In the genomic region with DNA sequence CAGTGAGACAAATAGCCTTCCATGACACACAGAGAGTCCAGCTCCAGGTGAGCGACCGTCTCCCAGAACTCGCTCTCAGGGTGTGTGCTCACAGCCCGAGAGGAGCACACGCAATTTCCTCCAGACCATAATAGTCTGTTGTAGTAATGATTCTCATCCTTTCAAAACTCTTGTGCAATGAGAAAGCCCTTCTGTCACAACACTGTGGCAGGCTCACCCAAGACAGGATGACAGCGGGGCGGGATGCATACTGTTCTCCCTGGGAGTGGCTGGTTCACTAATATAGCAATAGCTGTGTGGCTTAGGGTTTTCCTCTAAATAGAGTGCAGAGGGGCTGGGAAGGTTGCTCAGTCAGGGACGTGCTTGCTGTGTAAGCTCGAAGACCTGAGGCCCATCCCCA, we compare ENCODE assay signal across 27 mouse cellular contexts.
DNase-seq lines count a peak whose midpoint lies in the region; ATAC-seq lines count a peak whose summit lies in the region.
"Had no signal": no experiment of that assay in that cellular context is flagged by ENCODE, and none has a peak within 500 bp of the region (broad histone marks: within the 10 kb centered on the region; RNA-seq: fewer than 3 reads in every experiment).

No protein-coding gene starts in this region.

- no peaks in the 10 kb centered on the region for H3K4me1 ChIP-seq in liver, embryonic 16.5 days (ENCODE audit: control insufficient read depth, low read depth, low read length)
- no peaks in the 10 kb centered on the region for H3K4me1 ChIP-seq in liver, embryonic 12.5 days
- H3K4me1 ChIP-seq in neural tube, embryonic 13.5 days (replicated peaks): peaks cover 18% of the 10 kb centered on the region
- peaks cover 14% of the 10 kb centered on the region for H3K4me1 ChIP-seq in midbrain, embryonic 13.5 days (replicated peaks)

- WGBS in liver, embryonic 16.5 days (ENCODE audit: insufficient replicate concordance): 76% methylated on average over 9 of the region's 9 CpGs
- WGBS in liver, embryonic 12.5 days (ENCODE audit: insufficient replicate concordance): 75% methylated on average over 9 of the region's 9 CpGs
- WGBS in neural tube, embryonic 13.5 days: 94% methylated on average over 9 of the region's 9 CpGs
- WGBS in midbrain, embryonic 13.5 days: 95% methylated on average over 9 of the region's 9 CpGs

- H3K9me3 ChIP-seq in liver, embryonic 16.5 days (replicated peaks; ENCODE audit: control insufficient read depth, low read length): no peaks in the 10 kb centered on the region
- H3K9me3 ChIP-seq in liver, embryonic 12.5 days (replicated peaks): no peaks in the 10 kb centered on the region
- H3K9me3 ChIP-seq in neural tube, embryonic 13.5 days: no peaks in the 10 kb centered on the region
- no peaks in the 10 kb centered on the region for H3K9me3 ChIP-seq in midbrain, embryonic 13.5 days
- H3K9me3 ChIP-seq: embryonic facial prominence, embryonic 15.5 days; heart, embryonic 12.5 days; hindbrain, embryonic 12.5 days; limb, embryonic 15.5 days; neural tube, embryonic 12.5 days had no signal

- no peak for DNase-seq in neural tube, embryonic 10.5 days (ENCODE audit: extremely low spot score, low spot score)
- DNase-seq: adrenal gland, postnatal 10 days; cerebellum, adult 8-10 months; cerebellum, postnatal 36 days; gastrocnemius, postnatal 14 days; heart, adult 18-20 months; heart, postnatal 10 days; kidney, adult 11 months; layer of hippocampus, adult 9-11 months; left cerebral cortex, postnatal 4 days; right cerebral cortex, adult 18-20 months; right cerebral cortex, postnatal 4 days; thymus, adult 18-20 months; thymus, postnatal 4 days had no signal

- peak; percentile 32; the same call in 1 of the 2 replicates for ATAC-seq in liver, embryonic 16.5 days (ENCODE audit: low read depth)
- no peak for ATAC-seq in liver, embryonic 12.5 days
- no peak for ATAC-seq in neural tube, embryonic 13.5 days (ENCODE audit: low read depth)
- ATAC-seq in granulocyte monocyte progenitor cell, adult 5-6 weeks (replicated peaks; ENCODE audit: poor library complexity, severe bottlenecking): peak; percentile 97
- ATAC-seq in neutrophil, adult 5-6 weeks (ENCODE audit: extremely low read depth, insufficient number of reproducible peaks, low FRiP score, poor library complexity, severe bottlenecking): peak; percentile 80
- no peak for ATAC-seq in midbrain, embryonic 13.5 days
- ATAC-seq: forebrain, embryonic 16.5 days had no signal

- H3K9ac ChIP-seq in liver, embryonic 16.5 days (ENCODE audit: low read depth, low read length): no peak overlapping the region
- H3K9ac ChIP-seq in liver, embryonic 12.5 days: no peak overlapping the region
- H3K9ac ChIP-seq in neural tube, embryonic 13.5 days: no peak overlapping the region
- no peak overlapping the region for H3K9ac ChIP-seq in midbrain, embryonic 13.5 days (replicated peaks)
- H3K9ac ChIP-seq: embryonic facial prominence, embryonic 15.5 days; heart, embryonic 12.5 days; hindbrain, embryonic 12.5 days; limb, embryonic 15.5 days; neural tube, embryonic 12.5 days had no signal

- H3K36me3 ChIP-seq in liver, embryonic 16.5 days (ENCODE audit: control insufficient read depth, insufficient read depth): no peaks in the 10 kb centered on the region
- no peaks in the 10 kb centered on the region for H3K36me3 ChIP-seq in liver, embryonic 12.5 days
- H3K36me3 ChIP-seq in neural tube, embryonic 13.5 days: no peaks in the 10 kb centered on the region
- no peaks in the 10 kb centered on the region for H3K36me3 ChIP-seq in midbrain, embryonic 13.5 days
- H3K36me3 ChIP-seq: hindbrain, embryonic 12.5 days; neural tube, embryonic 12.5 days had no signal

- no peak overlapping the region for H3K4me3 ChIP-seq in liver, embryonic 16.5 days (ENCODE audit: low read depth, low read length)
- no peak overlapping the region for H3K4me3 ChIP-seq in liver, embryonic 12.5 days
- no peak overlapping the region for H3K4me3 ChIP-seq in neural tube, embryonic 13.5 days
- H3K4me3 ChIP-seq in midbrain, embryonic 13.5 days (replicated peaks): no peak overlapping the region
- H3K4me3 ChIP-seq: embryonic facial prominence, embryonic 15.5 days; heart, embryonic 12.5 days; hindbrain, embryonic 12.5 days; limb, embryonic 15.5 days; neural tube, embryonic 12.5 days had no signal

- no peak overlapping the region for H3K4me2 ChIP-seq in liver, embryonic 16.5 days (ENCODE audit: low read depth, low read length)
- H3K4me2 ChIP-seq in liver, embryonic 12.5 days: no peak overlapping the region
- H3K4me2 ChIP-seq in neural tube, embryonic 13.5 days: no peak overlapping the region
- no peak overlapping the region for H3K4me2 ChIP-seq in midbrain, embryonic 13.5 days (replicated peaks)
- H3K4me2 ChIP-seq: embryonic facial prominence, embryonic 15.5 days; heart, embryonic 12.5 days; hindbrain, embryonic 12.5 days; limb, embryonic 15.5 days; midbrain, embryonic 11.5 days; neural tube, embryonic 12.5 days had no signal

- no peaks in the 10 kb centered on the region for H3K27me3 ChIP-seq in liver, embryonic 16.5 days (ENCODE audit: control insufficient read depth, insufficient read depth, low read depth, low read length)
- no peaks in the 10 kb centered on the region for H3K27me3 ChIP-seq in liver, embryonic 12.5 days (replicated peaks)
- no peaks in the 10 kb centered on the region for H3K27me3 ChIP-seq in neural tube, embryonic 13.5 days
- no peaks in the 10 kb centered on the region for H3K27me3 ChIP-seq in midbrain, embryonic 13.5 days
- H3K27me3 ChIP-seq: embryonic facial prominence, embryonic 15.5 days; heart, embryonic 12.5 days; limb, embryonic 15.5 days; neural tube, embryonic 12.5 days had no signal

- H3K27ac ChIP-seq in liver, embryonic 16.5 days (ENCODE audit: low read length): 0 out of 2 replicates have a peak overlapping the region, but pooled peaks have one; percentile 2
- no peak overlapping the region for H3K27ac ChIP-seq in liver, embryonic 12.5 days
- 0 out of 2 replicates have a peak overlapping the region, but pooled peaks have one; percentile 28 for H3K27ac ChIP-seq in neural tube, embryonic 13.5 days (replicated peaks)
- H3K27ac ChIP-seq in midbrain, embryonic 13.5 days: no peak overlapping the region
- H3K27ac ChIP-seq: hindbrain, embryonic 12.5 days; neural tube, embryonic 12.5 days had no signal

Comparison
In these comparisons a context has a peak if more than half of its experiments do, and no peak if none do; other contexts are left out.
1. ATAC-seq: peak in liver, embryonic 16.5 days (single experiment), granulocyte monocyte progenitor cell, adult 5-6 weeks (single experiment) and neutrophil, adult 5-6 weeks (single experiment); none in liver, embryonic 12.5 days (single experiment), neural tube, embryonic 13.5 days (single experiment) and midbrain, embryonic 13.5 days (single experiment).
2. H3K27ac ChIP-seq: peak in liver, embryonic 16.5 days (single experiment) and neural tube, embryonic 13.5 days (single experiment); none in liver, embryonic 12.5 days (single experiment) and midbrain, embryonic 13.5 days (single experiment).